Mouse (Mus musculus) kidney, adult 18-20 months (tissue): ENCODE measurements at regions not wholly inside any gene's neighbourhood (a gene's known extent, or its start where the extent isn't known, plus 50 kb on each side); places are given as distances from the start of the nearest gene placed in this dataset.
A peak's percentile ranks its signal among the peaks of the same experiment; 100 is the strongest.

Experiments used
- DNase-seq: peaks from one replicate; pipeline ENCODE4 v3.0.0; 2021

GRCm38 (mm10) chr2:173376926-173377325 lies 100.6 kb upstream of the Pmepa1 start:
- DNase-seq = no peak

GRCm38 (mm10) chr2:173377497-173378257 lies 101.3 kb upstream of the Pmepa1 start:
- DNase-seq = peak; percentile 19

- no peak for DNase-seq
These were observed 103.4 kb upstream of the Pmepa1 start for GRCm38 (mm10) chr2:173379736-173380135.

- no peak for DNase-seq
These were observed 104.0 kb upstream of the Pmepa1 start for GRCm38 (mm10) chr2:173380341-173380761.

GRCm38 (mm10) chr2:173382176-173382813 lies 106.0 kb upstream of the Pmepa1 start:
- peak; percentile 19 for DNase-seq

GRCm38 (mm10) chr2:173384935-173385586 lies 108.7 kb upstream of the Pmepa1 start:
- DNase-seq = no peak

GRCm38 (mm10) chr2:173385722-173386141 lies 109.4 kb upstream of the Pmepa1 start:
- no peak for DNase-seq

GRCm38 (mm10) chr2:173388140-173388539 lies 111.8 kb upstream of the Pmepa1 start:
- DNase-seq = no peak

GRCm38 (mm10) chr2:173392557-173393323 lies 116.4 kb upstream of the Pmepa1 start:
- peak; percentile 26 for DNase-seq

GRCm38 (mm10) chr2:173393324-173393592 lies 116.9 kb upstream of the Pmepa1 start:
- DNase-seq = no peak

GRCm38 (mm10) chr2:173395526-173395925 lies 119.2 kb upstream of the Pmepa1 start:
- DNase-seq = no peak

- DNase-seq = no peak
These were observed 121.6 kb upstream of the Pmepa1 start for GRCm38 (mm10) chr2:173397846-173398331.

GRCm38 (mm10) chr2:173405629-173406028 lies 116.8 kb upstream of the 1700021F07Rik start:
- DNase-seq = no peak

GRCm38 (mm10) chr2:173406344-173407094 lies 115.9 kb upstream of the 1700021F07Rik start:
- peak; percentile 69 for DNase-seq

GRCm38 (mm10) chr2:173407133-173407532 lies 115.3 kb upstream of the 1700021F07Rik start:
- DNase-seq = peak; percentile 22

GRCm38 (mm10) chr2:173408681-173409081 lies 113.7 kb upstream of the 1700021F07Rik start:
- DNase-seq = no peak

- no peak for DNase-seq
These were observed 113.0 kb upstream of the 1700021F07Rik start for GRCm38 (mm10) chr2:173409433-173409832.

GRCm38 (mm10) chr2:173413906-173414656 lies 108.3 kb upstream of the 1700021F07Rik start:
- DNase-seq = peak; percentile 74

- DNase-seq = no peak
These were observed 107.0 kb upstream of the 1700021F07Rik start for GRCm38 (mm10) chr2:173415429-173415828.

GRCm38 (mm10) chr2:173416921-173417320 lies 105.5 kb upstream of the 1700021F07Rik start:
- no peak for DNase-seq

GRCm38 (mm10) chr2:173418951-173419350 lies 103.4 kb upstream of the 1700021F07Rik start:
- no peak for DNase-seq
